Mouse (Mus musculus): ENCODE results near the gene Rnf126. TPM values are rescaled to one million over a fixed set of nuclear protein-coding genes. Genes with fewer than 3 reads are reported as not detected.

The Rnf126 gene
- polyA plus RNA-seq, 1 experiment from 2014 or later, result 74.2 TPM

DNA sequence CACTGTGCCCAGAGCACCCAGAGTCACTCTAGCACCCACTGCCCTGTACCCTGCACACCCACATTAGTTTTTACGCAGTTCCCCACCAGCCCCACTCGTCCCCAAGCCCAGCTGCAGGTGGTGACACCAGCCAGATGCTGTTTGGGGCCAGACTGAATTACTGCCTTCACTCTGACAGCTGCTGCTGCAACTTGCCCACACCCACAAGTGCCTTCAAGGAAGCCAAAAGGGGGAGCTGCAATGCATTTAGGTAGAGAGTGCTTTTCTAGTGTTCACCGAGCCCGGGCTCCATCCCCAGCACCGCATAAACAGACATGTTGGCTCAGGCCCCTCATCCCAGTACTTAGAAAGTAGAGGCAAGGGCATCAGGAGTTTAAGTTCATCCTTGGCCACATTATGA is 15.2 kb upstream of the Rnf126 start:
- WGBS, result 55% methylated on average over 5 of the region's 5 CpGs
- H3K4me2 ChIP-seq (ENCODE audit: low read length), result no peak overlapping the region
- H3K4me3 ChIP-seq (ENCODE audit: low read length), result no peak overlapping the region
- H3K9me3 ChIP-seq (ENCODE audit: control insufficient read depth, low read length), result no peaks in the 10 kb centered on the region
- H3K4me1 ChIP-seq (ENCODE audit: control insufficient read depth, insufficient read depth, low read depth, low read length), result peaks cover 8% of the 10 kb centered on the region
- H3K9ac ChIP-seq (ENCODE audit: low read depth, low read length), result no peak overlapping the region
- H3K27me3 ChIP-seq (replicated peaks; ENCODE audit: control insufficient read depth, insufficient read depth, low read length), result peaks cover 13% of the 10 kb centered on the region
- no peak overlapping the region for H3K27ac ChIP-seq (ENCODE audit: low read depth, low read length)
- H3K36me3 ChIP-seq (ENCODE audit: control insufficient read depth, insufficient read depth, low read length), result no peaks in the 10 kb centered on the region
- ATAC-seq, result no peak

DNA sequence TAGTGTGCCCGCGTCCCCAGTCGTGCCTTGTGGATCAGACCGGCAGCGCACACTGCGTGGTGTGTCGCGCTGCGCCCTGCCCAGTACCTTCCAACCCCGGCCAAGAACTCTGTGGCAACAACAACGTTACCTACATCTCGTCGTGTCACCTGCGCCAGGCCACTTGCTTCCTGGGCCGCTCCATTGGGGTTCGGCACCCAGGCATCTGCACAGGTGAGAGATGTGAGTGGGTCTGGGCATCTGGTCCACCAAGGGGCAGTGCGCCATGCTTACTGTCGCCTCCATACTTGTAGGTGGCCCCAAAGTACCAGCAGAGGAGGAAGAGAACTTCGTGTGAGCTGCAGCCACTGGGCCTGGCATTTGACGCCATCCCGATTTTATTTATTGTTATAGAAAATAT is 14.4 kb upstream of the Rnf126 start:
- no peak; the same call in 1 of the 2 replicates for ATAC-seq
- no peaks in the 10 kb centered on the region for H3K9me3 ChIP-seq (ENCODE audit: control insufficient read depth, low read length)
- peaks cover 8% of the 10 kb centered on the region for H3K4me1 ChIP-seq (ENCODE audit: control insufficient read depth, insufficient read depth, low read depth, low read length)
- H3K9ac ChIP-seq (ENCODE audit: low read depth, low read length), result peak overlapping the region; percentile 48
- peak overlapping the region; percentile 48 for H3K4me3 ChIP-seq (ENCODE audit: low read length)
- peaks cover 20% of the 10 kb centered on the region for H3K27me3 ChIP-seq (replicated peaks; ENCODE audit: control insufficient read depth, insufficient read depth, low read length)
- H3K4me2 ChIP-seq (ENCODE audit: low read length), result peak overlapping the region; percentile 78
- 32% methylated on average over 21 of the region's 21 CpGs for WGBS
- no peak overlapping the region for H3K27ac ChIP-seq (ENCODE audit: low read depth, low read length)
- no peaks in the 10 kb centered on the region for H3K36me3 ChIP-seq (ENCODE audit: control insufficient read depth, insufficient read depth, low read length)

DNA sequence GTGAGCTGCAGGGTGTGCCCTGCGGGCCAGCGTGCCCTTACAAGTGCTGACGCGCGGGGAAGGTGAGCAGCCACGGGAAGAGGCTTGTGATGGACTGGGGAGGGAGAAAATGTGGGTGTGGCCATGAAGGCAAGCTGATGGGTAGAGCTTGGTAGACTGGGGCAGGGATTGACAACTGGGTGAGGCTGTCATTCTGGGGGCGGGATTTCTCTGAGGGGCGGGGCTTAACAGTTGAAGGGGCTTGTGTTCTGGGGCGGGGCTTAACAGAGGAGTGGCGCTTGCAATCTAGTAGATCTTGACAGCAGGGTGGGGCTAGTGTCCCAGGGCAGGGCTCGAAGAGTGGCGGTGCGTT is 13.9 kb upstream of the Rnf126 start:
- H3K4me2 ChIP-seq (ENCODE audit: low read length), result peak overlapping the region; percentile 78
- H3K9me3 ChIP-seq (ENCODE audit: control insufficient read depth, low read length), result no peaks in the 10 kb centered on the region
- peaks cover 8% of the 10 kb centered on the region for H3K4me1 ChIP-seq (ENCODE audit: control insufficient read depth, insufficient read depth, low read depth, low read length)
- peak overlapping the region; percentile 48 for H3K4me3 ChIP-seq (ENCODE audit: low read length)
- no peaks in the 10 kb centered on the region for H3K36me3 ChIP-seq (ENCODE audit: control insufficient read depth, insufficient read depth, low read length)
- no peak overlapping the region for H3K27ac ChIP-seq (ENCODE audit: low read depth, low read length)
- peaks cover 21% of the 10 kb centered on the region for H3K27me3 ChIP-seq (replicated peaks; ENCODE audit: control insufficient read depth, insufficient read depth, low read length)
- under 1% methylated on average over 13 of the region's 13 CpGs for WGBS
- peak; percentile 68 for ATAC-seq
- H3K9ac ChIP-seq (ENCODE audit: low read depth, low read length), result peak overlapping the region; percentile 48

GRCm38 (mm10) chr10:79779784-79780663 is 13.3 kb upstream of the Rnf126 start:
- H3K27me3 ChIP-seq (replicated peaks; ENCODE audit: control insufficient read depth, insufficient read depth, low read length), result peaks cover 21% of the 10 kb centered on the region
- no peaks in the 10 kb centered on the region for H3K36me3 ChIP-seq (ENCODE audit: control insufficient read depth, insufficient read depth, low read length)
- peak overlapping the region; percentile 78 for H3K4me2 ChIP-seq (ENCODE audit: low read length)
- H3K9me3 ChIP-seq (ENCODE audit: control insufficient read depth, low read length), result no peaks in the 10 kb centered on the region
- peaks cover 8% of the 10 kb centered on the region for H3K4me1 ChIP-seq (ENCODE audit: control insufficient read depth, insufficient read depth, low read depth, low read length)
- peak; percentile 93 for ATAC-seq
- H3K27ac ChIP-seq (ENCODE audit: low read depth, low read length), result no peak overlapping the region
- 1% methylated on average over 55 of the region's 55 CpGs for WGBS
- peak overlapping the region; percentile 48 for H3K4me3 ChIP-seq (ENCODE audit: low read length)
- peak overlapping the region; percentile 47 for H3K9ac ChIP-seq (ENCODE audit: low read depth, low read length)

DNA sequence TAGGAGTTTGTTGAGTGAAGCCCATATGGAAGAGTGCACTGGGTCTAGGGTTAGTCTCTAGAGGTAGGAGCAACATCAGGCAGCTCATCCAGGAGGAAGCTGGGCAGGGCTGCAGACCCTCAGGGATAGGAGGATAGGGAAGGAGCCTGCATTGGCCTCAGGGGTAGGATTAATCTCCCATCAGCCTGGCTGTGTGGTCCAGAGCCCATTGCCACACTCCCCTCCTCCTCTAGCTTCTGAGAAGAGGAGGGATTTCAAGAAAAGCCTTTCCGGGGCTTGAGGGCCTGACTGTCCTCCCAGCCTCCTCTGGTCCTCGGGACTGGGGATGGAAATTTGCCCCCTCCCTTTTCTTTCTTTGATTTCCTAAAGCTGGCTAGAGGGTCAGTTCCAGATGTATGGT is 12.4 kb upstream of the Rnf126 start:
- WGBS, result 17% methylated on average over 2 of the region's 2 CpGs
- Histone ChIP-seq H3K4me2 (ENCODE audit: low read length) (no peak overlapping the region), H3K4me3 (ENCODE audit: low read length) (no peak overlapping the region), H3K27ac (ENCODE audit: low read depth, low read length) (no peak overlapping the region), H3K36me3 (ENCODE audit: control insufficient read depth, insufficient read depth, low read length) (no peaks in the 10 kb centered on the region), H3K27me3 (replicated peaks; ENCODE audit: control insufficient read depth, insufficient read depth, low read length) (peaks cover 21% of the 10 kb centered on the region), H3K4me1 (ENCODE audit: control insufficient read depth, insufficient read depth, low read depth, low read length) (peaks cover 8% of the 10 kb centered on the region), H3K9ac (ENCODE audit: low read depth, low read length) (no peak overlapping the region), H3K9me3 (ENCODE audit: control insufficient read depth, low read length) (no peaks in the 10 kb centered on the region)
- ATAC-seq, result no peak

DNA sequence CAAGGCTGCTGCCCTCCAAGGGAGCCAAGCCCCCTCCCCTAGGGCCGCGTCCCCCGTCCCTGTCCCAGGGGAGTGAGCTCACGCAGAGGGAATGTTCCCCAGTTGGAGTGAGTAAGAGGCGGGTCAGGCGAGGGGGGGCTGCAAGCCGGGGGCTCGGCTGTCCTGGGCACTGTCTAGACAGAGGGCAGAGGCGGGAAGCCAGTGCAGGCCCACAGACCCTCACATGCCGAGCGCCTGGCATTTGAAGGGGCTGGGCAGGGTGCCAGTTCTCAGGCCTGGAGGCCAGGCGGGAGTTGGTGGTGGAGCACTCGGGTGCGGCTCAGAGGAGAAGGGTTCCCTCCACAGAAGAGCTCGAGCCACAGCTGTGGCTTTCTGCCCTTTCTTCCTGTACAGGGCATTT is 11.3 kb upstream of the Rnf126 start:
- 8% methylated on average over 15 of the region's 15 CpGs for WGBS
- ATAC-seq, result no peak
- no peaks in the 10 kb centered on the region for H3K9me3 ChIP-seq (ENCODE audit: control insufficient read depth, low read length)
- H3K9ac ChIP-seq (ENCODE audit: low read depth, low read length), result no peak overlapping the region
- H3K27me3 ChIP-seq (replicated peaks; ENCODE audit: control insufficient read depth, insufficient read depth, low read length), result peaks cover 21% of the 10 kb centered on the region
- peak overlapping the region; percentile 10; the same call in 1 of the 2 replicates for H3K4me2 ChIP-seq (ENCODE audit: low read length)
- H3K4me1 ChIP-seq (ENCODE audit: control insufficient read depth, insufficient read depth, low read depth, low read length), result peaks cover 8% of the 10 kb centered on the region
- no peak overlapping the region for H3K4me3 ChIP-seq (ENCODE audit: low read length)
- no peak overlapping the region for H3K27ac ChIP-seq (ENCODE audit: low read depth, low read length)
- no peaks in the 10 kb centered on the region for H3K36me3 ChIP-seq (ENCODE audit: control insufficient read depth, insufficient read depth, low read length)

- H3K9ac ChIP-seq (ENCODE audit: low read depth, low read length), result peak within 1 kb of the TSS; percentile 49; the same call in 1 of the 2 replicates
- peak within 1 kb of the TSS; percentile 47 for H3K4me2 ChIP-seq (ENCODE audit: low read length)
- WGBS, result 2% methylated on average over 29 of the region's 39 CpGs
- no peak for ATAC-seq
- no peaks in the 10 kb centered on the region for H3K36me3 ChIP-seq (ENCODE audit: control insufficient read depth, insufficient read depth, low read length)
- H3K4me1 ChIP-seq (ENCODE audit: control insufficient read depth, insufficient read depth, low read depth, low read length), result peaks cover 8% of the 10 kb centered on the region
- H3K9me3 ChIP-seq (ENCODE audit: control insufficient read depth, low read length), result no peaks in the 10 kb centered on the region
- peak within 1 kb of the TSS; percentile 22 for H3K4me3 ChIP-seq (ENCODE audit: low read length)
- peaks cover 21% of the 10 kb centered on the region for H3K27me3 ChIP-seq (replicated peaks; ENCODE audit: control insufficient read depth, insufficient read depth, low read length)
- H3K27ac ChIP-seq (ENCODE audit: low read depth, low read length), result no peak within 1 kb of the TSS
Observed at GRCm38 (mm10) chr10:79777103-79777531, 10.4 kb upstream of the Rnf126 start, which contains the start of gene Fstl3. Gene Fstl3 (plus strand): TSS chr10:79777272.

- H3K4me3 ChIP-seq (ENCODE audit: low read length), result no peak overlapping the region
- no peak overlapping the region for H3K9ac ChIP-seq (ENCODE audit: low read depth, low read length)
- ATAC-seq, result no peak
- no peak overlapping the region for H3K4me2 ChIP-seq (ENCODE audit: low read length)
- WGBS, result 56% methylated on average over 5 of the region's 5 CpGs
- H3K36me3 ChIP-seq (ENCODE audit: control insufficient read depth, insufficient read depth, low read length), result no peaks in the 10 kb centered on the region
- peaks cover 21% of the 10 kb centered on the region for H3K27me3 ChIP-seq (replicated peaks; ENCODE audit: control insufficient read depth, insufficient read depth, low read length)
- H3K9me3 ChIP-seq (ENCODE audit: control insufficient read depth, low read length), result no peaks in the 10 kb centered on the region
- no peak overlapping the region for H3K27ac ChIP-seq (ENCODE audit: low read depth, low read length)
- peaks cover 8% of the 10 kb centered on the region for H3K4me1 ChIP-seq (ENCODE audit: control insufficient read depth, insufficient read depth, low read depth, low read length)
Observed at GRCm38 (mm10) chr10:79774486-79775279, 7.9 kb upstream of the Rnf126 start.

DNA sequence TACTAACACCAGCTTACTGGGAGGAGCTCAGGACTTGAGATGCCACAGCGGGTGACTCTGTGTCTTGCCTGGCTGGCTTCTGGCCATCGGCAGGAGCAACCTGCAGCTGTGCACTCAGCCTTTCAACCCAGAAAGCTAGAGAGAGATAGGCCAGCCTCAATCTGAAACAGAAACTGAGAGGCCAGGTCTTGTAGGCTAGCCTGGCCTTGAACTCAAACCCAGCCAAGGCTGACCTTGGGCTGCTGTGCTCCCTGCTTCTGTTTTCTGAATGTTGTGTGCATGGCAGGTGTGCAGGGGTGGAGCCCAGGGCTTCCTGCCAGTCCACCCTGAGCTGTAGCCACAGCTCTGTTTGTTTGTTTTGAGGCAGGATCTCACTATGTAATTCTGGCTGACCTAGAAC is 6.5 kb upstream of the Rnf126 start:
- no peak overlapping the region for H3K9ac ChIP-seq (ENCODE audit: low read depth, low read length)
- H3K9me3 ChIP-seq (ENCODE audit: control insufficient read depth, low read length), result no peaks in the 10 kb centered on the region
- H3K27ac ChIP-seq (ENCODE audit: low read depth, low read length), result no peak overlapping the region
- ATAC-seq, result no peak
- H3K36me3 ChIP-seq (ENCODE audit: control insufficient read depth, insufficient read depth, low read length), result no peaks in the 10 kb centered on the region
- H3K4me1 ChIP-seq (ENCODE audit: control insufficient read depth, insufficient read depth, low read depth, low read length), result peaks cover 12% of the 10 kb centered on the region
- H3K27me3 ChIP-seq (replicated peaks; ENCODE audit: control insufficient read depth, insufficient read depth, low read length), result peaks cover 18% of the 10 kb centered on the region
- 82% methylated on average over 2 of the region's 2 CpGs for WGBS
- no peak overlapping the region for H3K4me2 ChIP-seq (ENCODE audit: low read length)
- H3K4me3 ChIP-seq (ENCODE audit: low read length), result no peak overlapping the region

Data from hindbrain, embryonic 16.5 days (tissue).